Mouse (Mus musculus) brain, adult 10 weeks (tissue): ENCODE data around the gene Crnn. TPM values are rescaled to one million over a fixed set of nuclear protein-coding genes. Genes with fewer than 3 reads are reported as not detected.

Source experiments
- polyA plus RNA-seq: library from polyadenylated mRNA; stranded (reverse); fragments of 350-450 nt; fragmentation: Illumina TruSeq; extraction: RNeasy Lipid Tissue Mini Kit (QIAGEN cat#74804); gene quantifications from one replicate; pipeline ENCODE4 v1.2.3, GENCODE M21; 2015; ENCODE audit warnings: low read depth, low replicate concordance

Gene Crnn
- not detected for polyA plus RNA-seq

GRCm38 (mm10) chr3:93144510-93145051 is at the start of gene Crnn:
Gene Crnn, plus strand, starts transcription at chr3:93144787.

GRCm38 (mm10) chr3:93196978-93197377 is 52.4 kb downstream of the Crnn start, which contains the start of gene Flg2:
Gene Flg2, plus strand, starts transcription at chr3:93197278.

Other genes starting within 250 kb of the Crnn start
- not detected for gene Lce3a, start 218.6 kb upstream of the Crnn start, polyA plus RNA-seq
- gene Lce3b, start 211.8 kb upstream of the Crnn start, polyA plus RNA-seq, result not detected
- not detected for gene Lce3c, start 200.3 kb upstream of the Crnn start, polyA plus RNA-seq
- not detected for gene Lce3d, start 187.4 kb upstream of the Crnn start, polyA plus RNA-seq
- not detected for gene Lce3e, start 177.7 kb upstream of the Crnn start, polyA plus RNA-seq
- gene Lce3f, start 152.6 kb upstream of the Crnn start, polyA plus RNA-seq, result not detected
- gene Crct1, start 129.1 kb upstream of the Crnn start, polyA plus RNA-seq, result not detected
- not detected for gene Lce1m, start 125.7 kb upstream of the Crnn start, polyA plus RNA-seq
- not detected for gene Gm4858, start 76.0 kb upstream of the Crnn start, polyA plus RNA-seq
- not detected for gene Flg2, start 52.5 kb downstream of the Crnn start, polyA plus RNA-seq
- gene Flg, start 128.7 kb downstream of the Crnn start, polyA plus RNA-seq, result not detected
- not detected for gene Hrnr, start 175.0 kb downstream of the Crnn start, polyA plus RNA-seq
- not detected for gene Rptn, start 248.9 kb downstream of the Crnn start, polyA plus RNA-seq